Mouse (Mus musculus) stomach, embryonic 15.5 days (tissue): Measurements from ENCODE around the gene Uqcr10. TPM values are rescaled to one million over a fixed set of nuclear protein-coding genes. Genes with fewer than 3 reads are reported as not detected.

Source experiments
- ATAC-seq: fragments of 200-750 bp; cut with Nextera tagmentation; 2 replicates; pipeline ENCODE4 v1.8.0; 2017; ENCODE audit warnings: low read depth, moderate number of reproducible peaks, moderate TSS enrichment; ENCODE audit not compliant: insufficient read depth, low FRiP score
- H3K27ac ChIP-seq: fragments of 300-500 bp; sonication (generic); 2 replicates; pipeline ENCODE4 v1.5.1; 2015; ENCODE audit warnings: mild to moderate bottlenecking, inconsistent platforms
- H3K27me3 ChIP-seq: fragments of 300-500 bp; sonication (generic); replicated peaks from 2 replicates; pipeline ENCODE4 v1.6.1; 2015; ENCODE audit warnings: inconsistent platforms
- H3K36me3 ChIP-seq: fragments of 300-500 bp; sonication (generic); 2 replicates; pipeline ENCODE4 v1.6.1; 2015; ENCODE audit warnings: inconsistent platforms
- H3K4me1 ChIP-seq: fragments of 300-500 bp; sonication (generic); 2 replicates; pipeline ENCODE4 v1.6.1; 2015; ENCODE audit warnings: inconsistent platforms
- H3K4me2 ChIP-seq: fragments of 300-500 bp; sonication (generic); 2 replicates; pipeline ENCODE4 v1.6.1; 2015; ENCODE audit warnings: mild to moderate bottlenecking, inconsistent platforms
- H3K4me3 ChIP-seq: fragments of 300-500 bp; sonication (generic); replicated peaks from 2 replicates; pipeline ENCODE4 v1.5.1; 2015; ENCODE audit warnings: inconsistent platforms
- H3K9ac ChIP-seq: fragments of 300-500 bp; sonication (generic); 2 replicates; pipeline ENCODE4 v1.6.1; 2015; ENCODE audit warnings: inconsistent platforms
- H3K9me3 ChIP-seq: fragments of 300-500 bp; sonication (generic); 2 replicates; pipeline ENCODE4 v1.6.1; 2016; ENCODE audit warnings: inconsistent platforms
- WGBS: fragments of 180-500 bp; shearing (Covaris S2); methylation state at CpG from one replicate; pipeline ENCODE4 v1.1.7; 2015; 5-methylcytosine and 5-hydroxymethylcytosine counted together
- polyA plus RNA-seq: library from polyadenylated mRNA; unstranded; fragments of >200 nt; fragmentation: Nextera tagmentation; extraction: Ambion mirVana; gene quantifications from 2 replicates; pipeline ENCODE4 v1.2.1, GENCODE M21; 2015

Uqcr10 gene
- polyA plus RNA-seq, result 920 and 1,051 TPM in 2 replicates

GRCm38 (mm10) chr11:4704072-4704964 is at the start of gene Uqcr10, which contains the start of gene Zmat5:
Uqcr10 (minus strand) TSS chr11:4704342.
Zmat5 (plus strand) TSS chr11:4704678.
- Histone ChIP-seq H3K4me3 (peak within 1 kb of the TSS; percentile 81), H3K36me3 (0 out of 2 replicates have a peak, but pooled peaks cover 3% of the 10 kb centered on the region), H3K9ac (peak within 1 kb of the TSS; percentile 81), H3K4me1 (peaks cover 12% of the 10 kb centered on the region; the same call in 1 of the 2 replicates), H3K9me3 (no peaks in the 10 kb centered on the region), H3K4me2 (peak within 1 kb of the TSS; percentile 86), H3K27ac (peak within 1 kb of the TSS; percentile 77), H3K27me3 (no peaks in the 10 kb centered on the region)
- peak; percentile 95 for ATAC-seq
- under 1% methylated on average over 47 of the region's 47 CpGs for WGBS

GRCm38 (mm10) chr11:4752836-4753235 is 48.7 kb upstream of the Uqcr10 start:
- 43% methylated on average over 10 of the region's 10 CpGs for WGBS
- H3K36me3 ChIP-seq, result no peaks in the 10 kb centered on the region

GRCm38 (mm10) chr11:4750263-4750662 is 46.1 kb upstream of the Uqcr10 start:
- peaks cover 58% of the 10 kb centered on the region for H3K27me3 ChIP-seq
- H3K9me3 ChIP-seq, result no peaks in the 10 kb centered on the region
- no peak overlapping the region for H3K9ac ChIP-seq
- ATAC-seq, result no peak
- H3K4me1 ChIP-seq, result peaks cover 20% of the 10 kb centered on the region
- no peak overlapping the region for H3K27ac ChIP-seq
- WGBS, result 3% methylated on average over 9 of the region's 9 CpGs
- H3K4me2 ChIP-seq, result no peak overlapping the region
- no peak overlapping the region for H3K4me3 ChIP-seq
- H3K36me3 ChIP-seq, result no peaks in the 10 kb centered on the region

More at GRCm38 (mm10) chr11:4752836-4753235, 48.7 kb upstream of the Uqcr10 start:
- no peak for ATAC-seq
- Histone ChIP-seq H3K9ac (no peak overlapping the region), H3K4me3 (no peak overlapping the region), H3K9me3 (no peaks in the 10 kb centered on the region), H3K4me2 (no peak overlapping the region), H3K4me1 (no peaks in the 10 kb centered on the region), H3K27me3 (peaks cover 32% of the 10 kb centered on the region), H3K27ac (no peak overlapping the region)

GRCm38 (mm10) chr11:4747285-4747684 is 43.1 kb upstream of the Uqcr10 start:
- Histone ChIP-seq H3K9me3 (no peaks in the 10 kb centered on the region), H3K4me2 (peak overlapping the region; percentile 95), H3K27me3 (peaks cover 83% of the 10 kb centered on the region), H3K4me1 (peaks cover 20% of the 10 kb centered on the region), H3K9ac (no peak overlapping the region), H3K27ac (no peak overlapping the region), H3K36me3 (no peaks in the 10 kb centered on the region), H3K4me3 (peak overlapping the region; percentile 45)
- WGBS, result 2% methylated on average over 9 of the region's 12 CpGs
- ATAC-seq, result no peak

- H3K4me2 ChIP-seq, result peak within 1 kb of the TSS; percentile 95
- no peak for ATAC-seq
- H3K4me1 ChIP-seq, result peaks cover 20% of the 10 kb centered on the region
- H3K9me3 ChIP-seq, result no peaks in the 10 kb centered on the region
- peaks cover 87% of the 10 kb centered on the region for H3K27me3 ChIP-seq
- under 1% methylated on average over 34 of the region's 73 CpGs for WGBS
- H3K9ac ChIP-seq, result no peak within 1 kb of the TSS
- H3K36me3 ChIP-seq, result no peaks in the 10 kb centered on the region
- H3K4me3 ChIP-seq, result peak within 1 kb of the TSS; percentile 45
- H3K27ac ChIP-seq, result no peak within 1 kb of the TSS
These were observed 42.6 kb upstream of the Uqcr10 start, which contains the start of gene Cabp7 for GRCm38 (mm10) chr11:4746733-4747132. Cabp7 (minus strand) TSS chr11:4746778.

GRCm38 (mm10) chr11:4745969-4746368 is 41.8 kb upstream of the Uqcr10 start:
- Histone ChIP-seq H3K36me3 (no peaks in the 10 kb centered on the region), H3K4me2 (peak overlapping the region; percentile 95), H3K9me3 (no peaks in the 10 kb centered on the region), H3K27ac (no peak overlapping the region), H3K9ac (no peak overlapping the region), H3K27me3 (peaks cover 87% of the 10 kb centered on the region), H3K4me3 (peak overlapping the region; percentile 45), H3K4me1 (peaks cover 20% of the 10 kb centered on the region)
- ATAC-seq, result no peak
- WGBS, result under 1% methylated on average over 38 of the region's 39 CpGs

- Histone ChIP-seq H3K27me3 (peaks cover 80% of the 10 kb centered on the region), H3K4me2 (no peak overlapping the region), H3K4me3 (no peak overlapping the region), H3K4me1 (peaks cover 20% of the 10 kb centered on the region), H3K27ac (no peak overlapping the region), H3K9me3 (no peaks in the 10 kb centered on the region), H3K36me3 (no peaks in the 10 kb centered on the region), H3K9ac (no peak overlapping the region)
- peak; percentile 7; the same call in 1 of the 2 replicates for ATAC-seq
- WGBS, result 63% methylated on average over 6 of the region's 6 CpGs
These were observed 40.5 kb upstream of the Uqcr10 start for GRCm38 (mm10) chr11:4744691-4745090.

- ATAC-seq, result no peak
- peaks cover 5% of the 10 kb centered on the region for H3K4me1 ChIP-seq
- H3K27ac ChIP-seq, result no peak overlapping the region
- no peak overlapping the region for H3K4me3 ChIP-seq
- 64% methylated on average over 5 of the region's 5 CpGs for WGBS
- no peaks in the 10 kb centered on the region for H3K9me3 ChIP-seq
- H3K27me3 ChIP-seq, result peaks cover 41% of the 10 kb centered on the region
- H3K4me2 ChIP-seq, result no peak overlapping the region
- H3K36me3 ChIP-seq, result no peaks in the 10 kb centered on the region
- no peak overlapping the region for H3K9ac ChIP-seq
These were observed 36.6 kb upstream of the Uqcr10 start for GRCm38 (mm10) chr11:4740785-4741184.

GRCm38 (mm10) chr11:4738719-4739118 is 34.6 kb upstream of the Uqcr10 start:
- no peaks in the 10 kb centered on the region for H3K9me3 ChIP-seq
- H3K4me3 ChIP-seq, result no peak overlapping the region
- no peaks in the 10 kb centered on the region for H3K36me3 ChIP-seq
- 0 out of 2 replicates have a peak, but pooled peaks cover 3% of the 10 kb centered on the region for H3K4me1 ChIP-seq
- ATAC-seq, result no peak; the same call in 1 of the 2 replicates
- no peak overlapping the region for H3K27ac ChIP-seq
- no peak overlapping the region for H3K4me2 ChIP-seq
- H3K9ac ChIP-seq, result no peak overlapping the region
- 95% methylated on average over 16 of the region's 16 CpGs for WGBS
- H3K27me3 ChIP-seq, result peaks cover 21% of the 10 kb centered on the region

GRCm38 (mm10) chr11:4737682-4738081 is 33.5 kb upstream of the Uqcr10 start:
- Histone ChIP-seq H3K4me2 (no peak overlapping the region), H3K9me3 (no peaks in the 10 kb centered on the region), H3K4me1 (0 out of 2 replicates have a peak, but pooled peaks cover 3% of the 10 kb centered on the region), H3K9ac (no peak overlapping the region), H3K4me3 (no peak overlapping the region), H3K27ac (no peak overlapping the region), H3K27me3 (peaks cover 11% of the 10 kb centered on the region; the same call in 1 of the 2 replicates), H3K36me3 (no peaks in the 10 kb centered on the region)
- WGBS, result 82% methylated on average over 10 of the region's 10 CpGs
- ATAC-seq, result no peak

- no peak overlapping the region for H3K27ac ChIP-seq
- no peaks in the 10 kb centered on the region for H3K9me3 ChIP-seq
- H3K9ac ChIP-seq, result no peak overlapping the region
- H3K4me2 ChIP-seq, result no peak overlapping the region
- no peak for ATAC-seq
- H3K36me3 ChIP-seq, result no peaks in the 10 kb centered on the region
- 47% methylated on average over 6 of the region's 6 CpGs for WGBS
- 0 out of 2 replicates have a peak, but pooled peaks cover 3% of the 10 kb centered on the region for H3K4me1 ChIP-seq
- 0 out of 2 replicates have a peak, but pooled peaks cover 3% of the 10 kb centered on the region for H3K27me3 ChIP-seq
- H3K4me3 ChIP-seq, result no peak overlapping the region
These were observed 32.2 kb upstream of the Uqcr10 start for GRCm38 (mm10) chr11:4736355-4736754.

GRCm38 (mm10) chr11:4734179-4734578 is 30.0 kb upstream of the Uqcr10 start:
- H3K4me3 ChIP-seq, result no peak overlapping the region
- H3K9me3 ChIP-seq, result no peaks in the 10 kb centered on the region
- ATAC-seq, result no peak
- 43% methylated on average over 12 of the region's 12 CpGs for WGBS
- no peaks in the 10 kb centered on the region for H3K36me3 ChIP-seq
- no peak overlapping the region for H3K4me2 ChIP-seq
- peaks cover 15% of the 10 kb centered on the region; the same call in 1 of the 2 replicates for H3K4me1 ChIP-seq
- H3K27me3 ChIP-seq, result no peaks in the 10 kb centered on the region
- H3K9ac ChIP-seq, result no peak overlapping the region
- no peak overlapping the region for H3K27ac ChIP-seq
